Mouse (Mus musculus) cerebellum, postnatal 10 days (tissue): ENCODE data around the gene Pate3.
"Not testable (repeated sequence)": the region's sequence is repeated elsewhere in the genome, so short reads cannot be mapped to it uniquely, and the experiment has no call there.

Source experiments
- DNase-seq, 2 experiments: peaks; one replicate each; pipeline ENCODE4 v3.0.0; 2021; ENCODE audit warnings: mixed read lengths in 2 of 2

Gene Pate3

GRCm38 (mm10) chr9:35648102-35648501, at the start of gene Pate3:
TSS of gene Pate3 (minus strand) at chr9:35648202.
- no peak for DNase-seq

- no peak for DNase-seq
Measured at GRCm38 (mm10) chr9:35691924-35692323, 43.9 kb upstream of the Pate3 start.

- DNase-seq: no peak
Measured at GRCm38 (mm10) chr9:35687013-35687412, 39.0 kb upstream of the Pate3 start, which contains the start of gene Pate1. TSS of gene Pate1 (minus strand) at chr9:35687390.

GRCm38 (mm10) chr9:35673557-35673956, 25.6 kb upstream of the Pate3 start:
- DNase-seq: no peak

- DNase-seq: peak in 1 of 2 experiments; percentile 2
Measured at GRCm38 (mm10) chr9:35632981-35633380, 15.0 kb downstream of the Pate3 start.

- DNase-seq: not testable (repeated sequence)
Measured at GRCm38 (mm10) chr9:35616784-35617183, 31.2 kb downstream of the Pate3 start.

GRCm38 (mm10) chr9:35614005-35614404, 34.0 kb downstream of the Pate3 start:
- DNase-seq: peak in 1 of 2 experiments; percentile 4

GRCm38 (mm10) chr9:35611841-35612240, 36.2 kb downstream of the Pate3 start, which contains the start of gene Pate4:
TSS of gene Pate4 (minus strand) at chr9:35611941.
- DNase-seq: no peak

GRCm38 (mm10) chr9:35607647-35608405, 40.2 kb downstream of the Pate3 start:
- no peak for DNase-seq
